Mouse (Mus musculus): ENCODE measurements around the gene Vmn1r116. TPM values are rescaled to one million over a fixed set of nuclear protein-coding genes. Genes with fewer than 3 reads are reported as not detected.
"Not testable (repeated sequence)": the region's sequence is repeated elsewhere in the genome, so short reads cannot be mapped to it uniquely, and the experiment has no call there.

Gene Vmn1r116
- total RNA-seq (2021) = not detected
- long read RNA-seq, experiment 1 = 0 reads
- long read RNA-seq, experiment 2 = 0 reads

DNA sequence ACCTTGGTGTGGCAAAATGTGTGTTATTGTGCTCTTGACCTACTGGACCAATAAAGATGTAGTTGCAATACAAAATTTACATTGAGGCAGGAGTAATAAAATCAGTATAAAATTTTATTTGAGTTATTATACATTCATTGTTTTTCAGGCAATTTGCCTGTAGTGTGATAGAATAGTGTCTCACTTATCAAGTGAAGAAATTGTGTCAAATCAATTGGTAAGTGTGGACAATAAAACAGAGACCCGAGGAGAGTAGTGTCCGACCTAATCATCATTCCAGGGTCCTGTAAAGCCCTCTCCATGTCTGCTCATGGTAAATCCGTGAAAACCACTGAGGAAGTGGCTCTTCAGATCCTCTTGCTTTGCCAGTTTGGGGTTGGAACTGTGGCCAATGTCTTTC is at the start of gene Vmn1r116:
Gene Vmn1r116, plus strand, starts transcription at position 301 of the 400 bp plus-strand sequence.
- intact Hi-C loops (cut with DNase I); DNase-seq: not testable (repeated sequence)

DNA sequence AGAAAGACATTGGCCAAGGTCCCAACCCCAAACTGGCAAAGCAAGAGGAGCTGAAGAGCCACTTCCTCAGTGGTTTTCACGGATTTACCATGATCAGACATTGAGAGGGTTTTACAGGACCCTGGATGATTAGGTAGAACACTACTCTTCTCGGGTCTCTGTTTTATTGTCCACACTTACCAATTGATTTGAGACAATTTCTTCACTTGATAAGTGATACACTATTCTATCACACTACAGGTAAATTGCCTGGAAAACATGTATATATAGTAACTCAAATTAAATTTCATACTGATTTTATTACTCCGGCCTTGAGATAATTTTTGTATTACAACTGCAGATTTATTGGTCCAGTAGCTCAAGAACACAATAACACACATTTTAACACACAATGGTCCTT is 27.2 kb upstream of the Vmn1r116 start, which contains the start of gene Vmn1r115:
Gene Vmn1r115, minus strand, starts transcription at position 101 of the 400 bp plus-strand sequence.
- intact Hi-C loops (cut with DNase I); DNase-seq: not testable (repeated sequence)

GRCm38 (mm10) chr7:20884021-20884420 is 12.0 kb downstream of the Vmn1r116 start, which contains the start of gene Vmn1r117:
TSS of gene Vmn1r117 (minus strand) at chr7:20884121.
- DNase-seq; intact Hi-C loops (cut with DNase I): not testable (repeated sequence)

DNA sequence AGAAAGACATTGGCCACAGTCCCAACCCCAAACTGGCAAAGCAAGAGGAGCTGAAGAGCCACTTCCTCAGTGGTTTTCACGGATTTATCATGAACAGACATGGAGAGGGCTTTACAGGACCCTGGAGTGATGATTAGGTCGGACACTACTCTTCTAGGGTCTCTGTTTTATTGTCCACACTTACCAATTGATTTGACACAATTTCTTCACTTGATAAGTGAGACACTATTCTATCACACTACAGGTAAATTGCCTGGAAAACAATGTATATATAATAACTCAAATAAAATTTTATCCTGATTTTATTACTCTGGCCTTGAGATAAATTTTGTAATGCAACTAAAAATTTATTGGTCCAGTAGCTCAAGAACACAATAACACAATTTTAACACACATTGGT is 40.2 kb downstream of the Vmn1r116 start, which contains the start of gene Vmn1r118:
Gene Vmn1r118, minus strand, starts transcription at position 101 of the 400 bp plus-strand sequence.
- DNase-seq; intact Hi-C loops (cut with DNase I): not testable (repeated sequence)

Other genes starting within 250 kb of the Vmn1r116 start
- gene Vmn1r107, start 203.3 kb upstream of the Vmn1r116 start, total RNA-seq (2021) = not detected
- not detected for gene Vmn1r111, start 169.0 kb upstream of the Vmn1r116 start, total RNA-seq (2021)
- not detected for gene Gm10668, start 141.6 kb upstream of the Vmn1r116 start, total RNA-seq (2021)
- gene Vmn1r112, start 101.1 kb upstream of the Vmn1r116 start, total RNA-seq (2021) = not detected
- gene Vmn1r113, start 85.0 kb upstream of the Vmn1r116 start, total RNA-seq (2021) = not detected
- gene Vmn1r114, start 60.1 kb upstream of the Vmn1r116 start, total RNA-seq (2021) = not detected
- gene Vmn1r115, start 27.3 kb upstream of the Vmn1r116 start, total RNA-seq (2021) = not detected
- gene Vmn1r117, start 11.9 kb downstream of the Vmn1r116 start, total RNA-seq (2021) = not detected
- not detected for gene Vmn1r118, start 40.1 kb downstream of the Vmn1r116 start, total RNA-seq (2021)
- gene Vmn1r119, start 140.2 kb downstream of the Vmn1r116 start, total RNA-seq (2021) = not detected
- not detected for gene Vmn1r120, start 181.5 kb downstream of the Vmn1r116 start, total RNA-seq (2021)
- not detected for gene Vmn1r121, start 226.3 kb downstream of the Vmn1r116 start, total RNA-seq (2021)

Measured in heart, postnatal 14 days (tissue).